Mouse (Mus musculus): ENCODE results near the gene Hoxd11. TPM values are rescaled to one million over a fixed set of nuclear protein-coding genes. Genes with fewer than 3 reads are reported as not detected.

Hoxd11 gene
- polyA plus RNA-seq, 1 experiment from 2014 or later = 26.3 TPM

GRCm38 (mm10) chr2:74732513-74733316 lies 53.4 kb downstream of the Hoxd11 start:
- Histone ChIP-seq H3K4me3 (replicated peaks) (peak overlapping the region; percentile 37), H3K27me3 (peaks cover 14% of the 10 kb centered on the region), H3K36me3 (peaks cover 21% of the 10 kb centered on the region), H3K9me3 (replicated peaks) (no peaks in the 10 kb centered on the region), H3K27ac (peak overlapping the region; percentile 96), H3K4me2 (peak overlapping the region; percentile 77), H3K9ac (peak overlapping the region; percentile 35), H3K4me1 (peaks cover 89% of the 10 kb centered on the region)
- no peak for ATAC-seq (replicated peaks; ENCODE audit: low FRiP score)
- 2% methylated on average over 52 of the region's 52 CpGs for WGBS

GRCm38 (mm10) chr2:74733317-74733661 lies 53.9 kb downstream of the Hoxd11 start:
- peaks cover 18% of the 10 kb centered on the region for H3K36me3 ChIP-seq
- peak overlapping the region; percentile 77 for H3K4me2 ChIP-seq
- ATAC-seq (replicated peaks; ENCODE audit: low FRiP score) = no peak
- H3K27ac ChIP-seq = peak overlapping the region; percentile 96
- peaks cover 20% of the 10 kb centered on the region for H3K27me3 ChIP-seq
- peak overlapping the region; percentile 37 for H3K4me3 ChIP-seq (replicated peaks)
- peak overlapping the region; percentile 35; the same call in 1 of the 2 replicates for H3K9ac ChIP-seq
- 3% methylated on average over 15 of the region's 16 CpGs for WGBS
- H3K4me1 ChIP-seq = peaks cover 89% of the 10 kb centered on the region
- H3K9me3 ChIP-seq (replicated peaks) = no peaks in the 10 kb centered on the region

DNA sequence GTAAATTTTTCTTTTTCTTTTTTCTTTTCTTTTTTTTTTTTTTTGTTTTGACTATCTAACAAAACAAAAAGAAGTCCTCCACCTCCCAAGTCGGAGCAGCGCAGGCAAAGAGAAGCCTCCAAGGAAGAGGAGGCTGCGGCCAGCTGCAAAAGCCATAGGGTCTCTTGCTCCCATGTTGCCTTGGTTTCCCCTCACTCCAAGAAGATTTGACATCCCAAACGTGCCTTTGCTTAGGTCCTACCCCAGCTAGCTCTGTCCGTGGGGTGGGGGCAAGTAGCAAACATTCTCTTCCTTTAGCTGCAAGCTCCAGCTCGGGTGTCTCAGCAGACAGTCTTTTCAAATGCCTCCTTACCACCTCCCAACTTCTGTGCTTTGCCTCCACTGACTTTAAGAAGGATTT lies 54.4 kb downstream of the Hoxd11 start:
- H3K27me3 ChIP-seq = peaks cover 21% of the 10 kb centered on the region

DNA sequence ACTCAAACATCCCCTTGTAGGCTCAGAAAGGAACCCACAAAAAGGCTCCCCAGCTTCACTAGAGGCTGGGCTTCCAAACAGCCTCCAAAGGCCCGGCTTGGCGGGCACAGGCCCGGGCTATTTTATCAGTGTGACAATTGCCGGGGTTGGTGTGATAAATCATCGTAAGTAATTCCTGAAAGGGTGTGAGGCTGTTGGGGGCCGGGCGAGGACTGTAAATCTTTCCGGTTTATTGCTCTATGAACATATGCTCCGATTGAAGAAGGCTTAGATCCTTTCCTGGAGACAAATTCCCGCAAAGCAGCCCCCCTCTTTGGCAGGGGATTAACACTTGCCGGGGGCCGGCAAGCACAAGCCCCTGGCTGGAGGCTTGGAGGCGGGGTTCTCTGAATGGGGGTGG lies 55.1 kb downstream of the Hoxd11 start:
- H3K36me3 ChIP-seq = peaks cover 14% of the 10 kb centered on the region; the same call in 1 of the 2 replicates
- H3K4me3 ChIP-seq (replicated peaks) = peak overlapping the region; percentile 45
- H3K4me1 ChIP-seq = peaks cover 91% of the 10 kb centered on the region
- 7% methylated on average over 13 of the region's 13 CpGs for WGBS
- peak overlapping the region; percentile 77 for H3K4me2 ChIP-seq
- ATAC-seq (replicated peaks; ENCODE audit: low FRiP score) = no peak
- H3K27me3 ChIP-seq = peaks cover 26% of the 10 kb centered on the region
- peak overlapping the region; percentile 96 for H3K27ac ChIP-seq
- peak overlapping the region; percentile 25; the same call in 1 of the 2 replicates for H3K9ac ChIP-seq
- H3K9me3 ChIP-seq (replicated peaks) = no peaks in the 10 kb centered on the region

More for the DNA sequence above, 54.4 kb downstream of the Hoxd11 start:
- H3K9me3 ChIP-seq (replicated peaks) = no peaks in the 10 kb centered on the region
- peaks cover 89% of the 10 kb centered on the region for H3K4me1 ChIP-seq
- H3K4me3 ChIP-seq (replicated peaks) = peak overlapping the region; percentile 37
- 15% methylated on average over 6 of the region's 6 CpGs for WGBS
- peak overlapping the region; percentile 96 for H3K27ac ChIP-seq
- ATAC-seq (replicated peaks; ENCODE audit: low FRiP score) = no peak
- peak overlapping the region; percentile 77 for H3K4me2 ChIP-seq
- peaks cover 14% of the 10 kb centered on the region; the same call in 1 of the 2 replicates for H3K36me3 ChIP-seq
- peak overlapping the region; percentile 35; the same call in 1 of the 2 replicates for H3K9ac ChIP-seq

- peaks cover 26% of the 10 kb centered on the region for H3K27me3 ChIP-seq
- whole genome bisulfite sequencing = 30% methylated on average over 27 of the region's 27 CpGs
- H3K4me3 ChIP-seq (replicated peaks) = peak overlapping the region; percentile 45
- H3K27ac ChIP-seq = peak overlapping the region; percentile 96
- no peaks in the 10 kb centered on the region for H3K9me3 ChIP-seq (replicated peaks)
- H3K4me2 ChIP-seq = peak overlapping the region; percentile 77
- H3K4me1 ChIP-seq = peaks cover 97% of the 10 kb centered on the region
- peaks cover 12% of the 10 kb centered on the region; the same call in 1 of the 2 replicates for H3K36me3 ChIP-seq
- ATAC-seq (replicated peaks; ENCODE audit: low FRiP score) = no peak
- peak overlapping the region; percentile 39 for H3K9ac ChIP-seq
Measured at GRCm38 (mm10) chr2:74734996-74735811, 55.8 kb downstream of the Hoxd11 start.

DNA sequence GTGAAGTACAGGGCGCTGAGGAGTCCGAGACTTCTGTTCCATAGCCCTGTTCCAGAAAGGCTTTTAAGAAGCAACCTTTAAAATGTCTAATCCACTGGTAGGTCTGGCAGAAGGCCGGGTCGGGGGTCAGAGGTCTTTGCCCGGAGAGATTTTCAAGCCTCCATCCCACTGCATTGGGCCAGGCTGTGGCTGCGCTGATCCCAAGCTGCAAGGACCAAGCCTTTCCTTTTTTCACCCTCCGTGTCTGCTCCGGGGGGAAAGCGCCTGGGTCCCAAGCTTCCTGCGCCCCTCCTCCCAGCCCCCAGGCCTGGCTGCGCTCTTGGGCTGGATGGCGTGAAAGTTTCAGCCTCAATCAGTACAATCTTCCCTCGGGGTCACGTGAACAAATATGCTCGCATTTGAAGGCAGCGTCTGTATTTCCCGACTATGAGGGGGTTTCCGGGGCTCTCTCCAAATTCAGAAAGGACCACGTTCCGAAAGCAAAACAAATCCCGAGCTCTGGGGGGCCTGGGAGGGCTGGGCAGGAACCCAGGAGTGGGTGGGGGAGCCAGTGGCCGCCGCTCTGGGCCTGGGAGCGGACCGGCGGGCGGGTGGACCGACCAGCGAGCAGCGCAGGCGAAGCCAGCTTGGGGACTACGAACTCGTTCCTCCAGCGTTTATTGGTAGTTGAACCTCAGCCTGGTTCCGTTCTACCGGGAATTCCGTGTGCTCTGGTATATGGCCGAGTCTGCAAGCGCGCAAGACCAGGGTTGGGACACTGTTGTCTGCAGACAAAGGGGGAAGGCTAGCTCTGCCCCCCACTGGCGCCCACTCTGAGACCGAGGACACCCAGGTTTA lies 56.7 kb downstream of the Hoxd11 start:
- Histone ChIP-seq H3K4me1 (peaks cover 98% of the 10 kb centered on the region), H3K36me3 (0 out of 2 replicates have a peak, but pooled peaks cover 4% of the 10 kb centered on the region), H3K9ac (peak overlapping the region; percentile 39), H3K9me3 (replicated peaks) (no peaks in the 10 kb centered on the region), H3K4me3 (replicated peaks) (peak overlapping the region; percentile 45), H3K4me2 (peak overlapping the region; percentile 77), H3K27ac (peak overlapping the region; percentile 96), H3K27me3 (peaks cover 26% of the 10 kb centered on the region)
- WGBS = 13% methylated on average over 42 of the region's 42 CpGs
- ATAC-seq (replicated peaks; ENCODE audit: low FRiP score) = no peak

MicroRNA genes within 50 kb of the gene (microRNA counts, 519-probe panel; counts per million panel counts)
- 3,761 counts per million, percentile 93 among the panel's probes with 10 or more counts for microRNA mmu-miR-10b

Small RNAs within 50 kb of the gene (microRNA-seq; reads per million reads assigned to microRNA genes)
- gene Gm44463 = not detected
- gene Mir10b = 71,887 reads per million, percentile 99 among the genes with 10 or more reads in this experiment

Other genes starting within 250 kb of the Hoxd11 start
- 21.6 and 22.6 TPM in 2 replicates for gene Lnpk, start 100.1 kb upstream of the Hoxd11 start, polyA plus RNA-seq (2015; fragmentation: Nextera tagmentation; extraction: Ambion mirVana)
- not detected in 2 replicates for gene Evx2, start 20.0 kb upstream of the Hoxd11 start, polyA plus RNA-seq (2015; fragmentation: Nextera tagmentation; extraction: Ambion mirVana)
- gene Hoxd13, start 11.2 kb upstream of the Hoxd11 start, polyA plus RNA-seq (2015; fragmentation: Nextera tagmentation; extraction: Ambion mirVana) = 0.23 and 0.95 TPM in 2 replicates
- gene Hoxd12, start 4.5 kb upstream of the Hoxd11 start, polyA plus RNA-seq (2015; fragmentation: Nextera tagmentation; extraction: Ambion mirVana) = 5.4 and 6.4 TPM in 2 replicates
- 33.6 and 36.6 TPM in 2 replicates for gene Hoxd10, start 12.4 kb downstream of the Hoxd11 start, polyA plus RNA-seq (2015; fragmentation: Nextera tagmentation; extraction: Ambion mirVana)
- gene Hoxd9, start 18.2 kb downstream of the Hoxd11 start, polyA plus RNA-seq (2015; fragmentation: Nextera tagmentation; extraction: Ambion mirVana) = 38.1 and 40.7 TPM in 2 replicates
- 36.4 and 40.8 TPM in 2 replicates for gene Hoxd8, start 25.1 kb downstream of the Hoxd11 start, polyA plus RNA-seq (2015; fragmentation: Nextera tagmentation; extraction: Ambion mirVana)
- gene Hoxd3, start 32.4 kb downstream of the Hoxd11 start, polyA plus RNA-seq (2015; fragmentation: Nextera tagmentation; extraction: Ambion mirVana) = 15.2 and 15.9 TPM in 2 replicates
- gene Hoxd4, start 32.4 kb downstream of the Hoxd11 start, polyA plus RNA-seq (2015; fragmentation: Nextera tagmentation; extraction: Ambion mirVana) = 5.6 and 5.8 TPM in 2 replicates
- 1.7 and 2.3 TPM in 2 replicates for gene Gm28230, start 47.2 kb downstream of the Hoxd11 start, polyA plus RNA-seq (2015; fragmentation: Nextera tagmentation; extraction: Ambion mirVana)
- gene Hoxd1, start 83.4 kb downstream of the Hoxd11 start, polyA plus RNA-seq (2015; fragmentation: Nextera tagmentation; extraction: Ambion mirVana) = 1.2 and 1.5 TPM in 2 replicates
- gene Mtx2, start 146.2 kb downstream of the Hoxd11 start, polyA plus RNA-seq (2015; fragmentation: Nextera tagmentation; extraction: Ambion mirVana) = 137 and 151 TPM in 2 replicates

Data from kidney, embryonic 15.5 days (tissue).